14 mouse cellular contexts compared by ENCODE assay signal in genomic region chr6:114814199-114814881, GRCm38 (mm10).
DNase-seq lines count a peak whose midpoint lies in the region; ATAC-seq and TF ChIP-seq lines count a peak whose summit lies in the region.
"Had no signal": no experiment of that assay in that cellular context is flagged by ENCODE, and none has a peak within 500 bp of the region (broad histone marks: within the 10 kb centered on the region; RNA-seq: fewer than 3 reads in every experiment).

No protein-coding gene starts in this region.

- H3K4me2 ChIP-seq in forebrain, embryonic 15.5 days (replicated peaks), result no peak overlapping the region
- H3K4me2 ChIP-seq in forebrain, embryonic 11.5 days (ENCODE audit: low read depth, low read length, severe bottlenecking), result no peak overlapping the region
- no peak overlapping the region for H3K4me2 ChIP-seq in limb, embryonic 13.5 days (replicated peaks)
- H3K4me2 ChIP-seq in limb, embryonic 15.5 days, result no peak overlapping the region
- H3K4me2 ChIP-seq: limb, embryonic 12.5 days; liver, embryonic 15.5 days; midbrain, embryonic 13.5 days had no signal

- no peak overlapping the region for H3K4me3 ChIP-seq in forebrain, embryonic 15.5 days
- H3K4me3 ChIP-seq in forebrain, embryonic 11.5 days (ENCODE audit: low read depth, low read length), result no peak overlapping the region
- H3K4me3 ChIP-seq in limb, embryonic 13.5 days, result no peak overlapping the region
- no peak overlapping the region for H3K4me3 ChIP-seq in limb, embryonic 10.5 days
- H3K4me3 ChIP-seq in limb, embryonic 15.5 days, result no peak overlapping the region
- H3K4me3 ChIP-seq: hindbrain, embryonic 10.5 days; limb, embryonic 12.5 days; liver, embryonic 15.5 days; midbrain, embryonic 13.5 days had no signal

- no peaks in the 10 kb centered on the region for H3K36me3 ChIP-seq in forebrain, embryonic 15.5 days
- H3K36me3 ChIP-seq in forebrain, embryonic 11.5 days (ENCODE audit: control insufficient read depth, insufficient read depth, low read length), result no peaks in the 10 kb centered on the region
- H3K36me3 ChIP-seq in limb, embryonic 13.5 days, result no peaks in the 10 kb centered on the region
- no peaks in the 10 kb centered on the region for H3K36me3 ChIP-seq in limb, embryonic 10.5 days
- no peaks in the 10 kb centered on the region for H3K36me3 ChIP-seq in limb, embryonic 15.5 days
- H3K36me3 ChIP-seq: hindbrain, embryonic 10.5 days; limb, embryonic 12.5 days; liver, embryonic 15.5 days; midbrain, embryonic 13.5 days had no signal

- H3K9ac ChIP-seq in forebrain, embryonic 15.5 days (replicated peaks), result no peak overlapping the region
- no peak overlapping the region for H3K9ac ChIP-seq in forebrain, embryonic 11.5 days (ENCODE audit: low read length)
- no peak overlapping the region for H3K9ac ChIP-seq in limb, embryonic 13.5 days
- no peak overlapping the region for H3K9ac ChIP-seq in limb, embryonic 15.5 days
- H3K9ac ChIP-seq: limb, embryonic 12.5 days; liver, embryonic 15.5 days; midbrain, embryonic 13.5 days had no signal

- no peak for TF ChIP-seq CTCF in brain, embryonic 14.5 days (IDR thresholded peaks at IDR 0.05; ENCODE audit: borderline replicate concordance, extremely low read depth, insufficient read depth, insufficient read length)

- peaks cover 44% of the 10 kb centered on the region for H3K4me1 ChIP-seq in forebrain, embryonic 15.5 days
- H3K4me1 ChIP-seq in forebrain, embryonic 11.5 days (replicated peaks; ENCODE audit: control insufficient read depth, insufficient read depth, low read length), result no peaks in the 10 kb centered on the region; the same call in 1 of the 2 replicates
- H3K4me1 ChIP-seq in limb, embryonic 13.5 days, result peaks cover 53% of the 10 kb centered on the region
- peaks cover 47% of the 10 kb centered on the region for H3K4me1 ChIP-seq in limb, embryonic 10.5 days
- peaks cover 53% of the 10 kb centered on the region for H3K4me1 ChIP-seq in limb, embryonic 15.5 days

- peak; percentile 33; the same call in 1 of the 2 replicates for ATAC-seq in forebrain, embryonic 15.5 days (replicated peaks)
- ATAC-seq in forebrain, embryonic 11.5 days (replicated peaks; ENCODE audit: low FRiP score), result no peak
- peak; percentile 54; the same call in 1 of the 2 replicates for ATAC-seq in limb, embryonic 13.5 days (ENCODE audit: low FRiP score, low read depth)
- no peak for ATAC-seq in limb, embryonic 15.5 days (ENCODE audit: insufficient number of reproducible peaks, low FRiP score, low TSS enrichment, low read depth)
- ATAC-seq: midbrain, embryonic 13.5 days had no signal

- no peak for DNase-seq in forebrain, embryonic 11.5 days (ENCODE audit: low spot score)
- DNase-seq in limb, embryonic 10.5 days (ENCODE audit: low spot score), result no peak
- DNase-seq in brain, embryonic 14.5 days (ENCODE audit: low read depth), result peak; percentile 78
- DNase-seq in lung, postnatal 4 days, result no peak
- DNase-seq: adrenal gland, adult 8-10 months; cerebellum, adult 11-12 months; kidney, adult 8-10 months had no signal

- no peaks in the 10 kb centered on the region for H3K9me3 ChIP-seq in forebrain, embryonic 15.5 days
- H3K9me3 ChIP-seq in forebrain, embryonic 11.5 days (ENCODE audit: control insufficient read depth, low read length), result no peaks in the 10 kb centered on the region
- no peaks in the 10 kb centered on the region; the same call in 1 of the 2 replicates for H3K9me3 ChIP-seq in limb, embryonic 13.5 days
- no peaks in the 10 kb centered on the region for H3K9me3 ChIP-seq in limb, embryonic 10.5 days (replicated peaks)
- H3K9me3 ChIP-seq in limb, embryonic 15.5 days, result no peaks in the 10 kb centered on the region
- H3K9me3 ChIP-seq: hindbrain, embryonic 10.5 days; liver, embryonic 15.5 days; midbrain, embryonic 13.5 days had no signal

- no peaks in the 10 kb centered on the region for H3K27me3 ChIP-seq in forebrain, embryonic 15.5 days
- H3K27me3 ChIP-seq in forebrain, embryonic 11.5 days (ENCODE audit: control insufficient read depth, insufficient read depth, low read length), result no peaks in the 10 kb centered on the region
- H3K27me3 ChIP-seq in limb, embryonic 13.5 days, result no peaks in the 10 kb centered on the region
- peaks cover 9% of the 10 kb centered on the region; the same call in 1 of the 2 replicates for H3K27me3 ChIP-seq in limb, embryonic 10.5 days (ENCODE audit: low read depth, poor library complexity, severe bottlenecking)
- H3K27me3 ChIP-seq in limb, embryonic 15.5 days, result no peaks in the 10 kb centered on the region
- H3K27me3 ChIP-seq: limb, embryonic 12.5 days; liver, embryonic 15.5 days; midbrain, embryonic 13.5 days had no signal

- no peak for TF ChIP-seq POLR2A in brain, embryonic 14.5 days (IDR thresholded peaks at IDR 0.05; ENCODE audit: borderline replicate concordance, extremely low read depth, insufficient read depth, insufficient read length, poor library complexity, severe bottlenecking)

- peak overlapping the region; percentile 52; the same call in 1 of the 2 replicates for H3K27ac ChIP-seq in forebrain, embryonic 15.5 days (replicated peaks)
- no peak overlapping the region for H3K27ac ChIP-seq in forebrain, embryonic 11.5 days (ENCODE audit: low read depth, low read length)
- 0 out of 2 replicates have a peak overlapping the region, but pooled peaks have one; percentile 15 for H3K27ac ChIP-seq in limb, embryonic 13.5 days
- H3K27ac ChIP-seq in limb, embryonic 10.5 days, result no peak overlapping the region
- H3K27ac ChIP-seq in limb, embryonic 15.5 days, result peak overlapping the region; percentile 33; the same call in 1 of the 2 replicates
- H3K27ac ChIP-seq: hindbrain, embryonic 10.5 days; limb, embryonic 12.5 days; liver, embryonic 15.5 days; midbrain, embryonic 13.5 days had no signal

- WGBS in forebrain, embryonic 15.5 days, result 30% methylated on average over 6 of the region's 6 CpGs
- 74% methylated on average over 6 of the region's 6 CpGs for WGBS in forebrain, embryonic 11.5 days
- 42% methylated on average over 6 of the region's 6 CpGs for WGBS in limb, embryonic 13.5 days
- 62% methylated on average over 6 of the region's 6 CpGs for WGBS in limb, embryonic 10.5 days
- 30% methylated on average over 6 of the region's 6 CpGs for WGBS in limb, embryonic 15.5 days

Comparison
In these comparisons a context has a peak if more than half of its experiments do, and no peak if none do; other contexts are left out.
1. ATAC-seq: peak in forebrain, embryonic 15.5 days (single experiment) and limb, embryonic 13.5 days (single experiment); none in forebrain, embryonic 11.5 days (single experiment) and limb, embryonic 15.5 days (single experiment).
2. H3K27ac ChIP-seq: peak in forebrain, embryonic 15.5 days (single experiment), limb, embryonic 13.5 days (single experiment) and limb, embryonic 15.5 days (single experiment); none in forebrain, embryonic 11.5 days (single experiment) and limb, embryonic 10.5 days (single experiment).